Mouse (Mus musculus) lung, adult 2 months (tissue): ENCODE data around the gene Gm3411. TPM values are rescaled to one million over a fixed set of nuclear protein-coding genes. Genes with fewer than 3 reads are reported as not detected.
"Not testable (repeated sequence)": the region's sequence is repeated elsewhere in the genome, so short reads cannot be mapped to it uniquely, and the experiment has no call there.

ENCODE experiments used
- DNase-seq: peaks from one replicate; pipeline ENCODE4 v3.0.0; 2022
- H3K4me1 ChIP-seq: fragments of 200-500 bp; 2 replicates; pipeline ENCODE4 v1.6.1; 2011; ENCODE audit warnings: low read length; ENCODE audit not compliant: control insufficient read depth, insufficient read depth
- H3K4me3 ChIP-seq: fragments of 200-500 bp; replicated peaks from 2 replicates; pipeline ENCODE3; 2011; ENCODE audit warnings: low read depth, mild to moderate bottlenecking, control low read depth, low read length; ENCODE audit errors: extremely low read depth
- WGBS: fragments of 180-500 bp; shearing (Covaris S2); methylation state at CpG from one replicate; pipeline ENCODE4 v1.1.7; 2018; 5-methylcytosine and 5-hydroxymethylcytosine counted together
- polyA plus RNA-seq: library from polyadenylated mRNA; depleted of rRNA; stranded (reverse); fragments of >200 nt; gene quantifications from 2 replicates; pipeline ENCODE4 v1.2.3, GENCODE M21; 2012; rRNA removed

Gm3411 gene
- polyA plus RNA-seq = 0.24 and 1.0 TPM in 2 replicates

DNA sequence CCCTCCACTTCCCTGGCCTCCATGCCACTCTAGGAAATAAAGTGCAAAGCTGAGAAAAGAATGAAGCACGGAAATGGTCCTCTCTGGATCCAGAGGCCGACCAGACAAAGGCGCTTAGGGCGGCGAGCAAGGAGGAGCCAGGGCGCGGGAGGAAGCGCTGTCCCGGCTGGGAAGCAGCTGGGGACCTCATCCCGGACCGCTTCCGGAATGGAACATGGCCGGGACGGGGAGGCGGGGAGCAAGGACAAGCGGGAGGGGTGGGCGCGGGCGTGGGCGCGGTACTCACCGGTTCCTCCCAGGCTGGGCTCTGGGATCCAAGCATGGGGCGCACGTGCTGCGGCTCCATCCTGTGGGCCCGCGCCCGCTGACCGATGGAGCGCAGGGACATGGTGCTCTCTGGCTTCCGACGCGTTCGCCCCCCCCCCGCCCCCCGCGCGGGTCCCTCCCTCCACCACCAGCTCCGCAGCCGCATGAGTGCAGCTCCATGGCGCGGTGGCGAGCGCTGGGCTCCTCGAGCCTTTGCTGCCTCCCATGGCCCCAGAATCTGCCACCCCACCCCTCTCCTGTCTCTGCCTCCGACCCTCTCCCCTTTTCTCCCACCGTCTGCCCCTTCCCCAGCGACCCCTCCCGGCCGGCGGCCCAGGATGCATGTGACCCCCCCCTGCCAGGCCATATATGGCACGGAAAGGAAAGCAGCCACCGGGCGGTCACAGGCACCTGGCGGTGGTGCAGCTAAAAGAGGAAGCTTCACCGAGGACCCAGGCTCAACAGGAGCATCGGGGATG, at the start of gene Gm3411:
Gene Gm3411, minus strand, starts transcription at position 320 of the 785 bp plus-strand sequence.
- not testable (repeated sequence) for H3K4me1 ChIP-seq, H3K4me3 ChIP-seq
- under 1% methylated on average over 57 of the region's 57 CpGs for WGBS
- peak; percentile 9 for DNase-seq

DNA sequence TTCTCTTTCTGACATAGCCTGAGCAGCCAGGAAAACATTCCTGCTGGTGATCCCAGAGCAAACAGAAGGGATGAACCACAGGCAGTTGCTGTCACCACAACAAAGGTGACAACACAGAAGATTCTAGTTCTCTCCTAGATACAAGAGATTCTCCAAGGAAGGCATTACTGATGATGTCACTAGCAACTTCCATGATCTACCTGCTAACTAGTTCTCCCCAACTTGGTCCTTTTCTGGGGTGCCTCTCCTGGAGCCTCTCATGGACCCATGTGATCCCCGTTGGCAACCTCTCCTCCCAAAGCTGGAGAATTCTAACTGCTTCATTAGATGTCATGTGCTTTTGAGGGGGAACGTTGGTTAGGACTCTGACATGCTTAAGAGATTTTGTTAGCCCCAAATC, 17.7 kb upstream of the Gm3411 start, which contains the start of gene Gm21103:
Gene Gm21103, minus strand, starts transcription at position 101 of the 400 bp plus-strand sequence.
- not testable (repeated sequence) for H3K4me1 ChIP-seq, H3K4me3 ChIP-seq, DNase-seq
- 84% methylated on average over 2 of the region's 2 CpGs for WGBS

DNA sequence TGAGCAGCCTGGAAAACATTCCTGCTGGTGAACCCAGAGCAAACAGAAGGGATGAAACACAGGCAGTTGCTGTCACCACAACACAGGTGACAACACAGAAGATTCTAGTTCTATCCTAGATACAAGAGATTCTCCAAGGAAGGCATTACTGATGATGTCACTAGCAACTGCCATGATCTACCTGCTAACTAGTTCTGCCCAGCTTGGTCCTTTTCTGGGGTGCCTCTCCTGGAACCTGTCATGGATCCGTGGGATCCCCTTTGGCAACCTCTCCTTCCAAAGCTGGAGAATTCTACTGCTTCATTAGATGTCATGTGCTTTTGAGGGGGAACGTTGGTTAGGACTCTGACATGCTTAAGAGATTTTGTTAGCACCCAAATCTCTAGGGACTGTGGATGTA, 67.9 kb downstream of the Gm3411 start, which contains the start of gene Gm21560:
Gene Gm21560, minus strand, starts transcription at position 101 of the 400 bp plus-strand sequence.
- H3K4me1 ChIP-seq, DNase-seq, H3K4me3 ChIP-seq: not testable (repeated sequence)
- WGBS = 74% methylated on average over 2 of the region's 2 CpGs

Other genes with a start within 250 kb of the Gm3411 start
- gene Gm6337, start 229.0 kb downstream of the Gm3411 start, polyA plus RNA-seq = not detected in 2 replicates
- 0.18 TPM in 1 of 2 replicates, not detected in the other for gene Gm8206, start 193.3 kb downstream of the Gm3411 start, polyA plus RNA-seq
- gene Gm3468, start 178.6 kb downstream of the Gm3411 start, polyA plus RNA-seq = 0.17 TPM in 1 of 2 replicates, not detected in the other
- not detected in 2 replicates for gene Gm3476, start 161.4 kb downstream of the Gm3411 start, polyA plus RNA-seq
- not detected in 2 replicates for gene Gm21560, start 68.0 kb downstream of the Gm3411 start, polyA plus RNA-seq
- not detected in 2 replicates for gene Gm21103, start 17.6 kb upstream of the Gm3411 start, polyA plus RNA-seq
- not detected in 2 replicates for gene Gm3618, start 56.4 kb upstream of the Gm3411 start, polyA plus RNA-seq
- gene Gm16440, start 103.1 kb upstream of the Gm3411 start, polyA plus RNA-seq = not detected in 2 replicates
- gene Gm3591, start 125.2 kb upstream of the Gm3411 start, polyA plus RNA-seq = 0.14 TPM in 2 replicates
- gene Gm3594, start 157.4 kb upstream of the Gm3411 start, polyA plus RNA-seq = not detected in 2 replicates